Mouse (Mus musculus): ENCODE results near the gene Aida.
A peak's percentile ranks its signal among the peaks of the same experiment; 100 is the strongest.
"Not testable (repeated sequence)": the region's sequence is repeated elsewhere in the genome, so short reads cannot be mapped to it uniquely, and the experiment has no call there.

The Aida gene

GRCm38 (mm10) chr1:183315783-183316182 lies 19.4 kb downstream of the Aida start:
- DNase-seq (ENCODE audit: low spot score in 2 of 2), result no peak

- no peak for DNase-seq (ENCODE audit: low spot score in 2 of 2)
Measured at GRCm38 (mm10) chr1:183320708-183321107, 24.3 kb downstream of the Aida start.

- not testable (repeated sequence) for DNase-seq (ENCODE audit: low spot score in 2 of 2)
Measured at GRCm38 (mm10) chr1:183322496-183322895, 26.1 kb downstream of the Aida start.

- DNase-seq (ENCODE audit: low spot score in 2 of 2), result no peak
Measured at GRCm38 (mm10) chr1:183323923-183324322, 27.5 kb downstream of the Aida start.

DNA sequence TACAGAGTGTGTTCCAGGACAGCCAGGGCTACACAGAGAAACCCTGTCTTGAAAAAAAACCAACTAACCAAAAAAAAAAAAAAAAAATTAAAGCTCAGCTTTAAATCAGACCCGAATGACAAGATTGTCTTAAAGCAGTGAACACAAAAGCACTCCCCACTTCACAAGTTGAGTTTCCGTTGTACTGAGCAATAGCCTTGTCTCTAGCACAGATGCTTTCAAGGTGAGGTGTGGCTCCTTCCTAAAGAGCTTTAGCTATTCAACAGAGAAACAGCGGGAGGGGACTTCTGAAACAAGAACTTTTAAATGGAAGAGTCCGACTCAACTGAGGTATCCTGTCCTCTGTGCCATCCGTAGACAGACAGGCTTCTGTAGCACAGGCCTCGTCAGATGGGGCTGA lies 28.0 kb downstream of the Aida start:
- DNase-seq (ENCODE audit: low spot score in 2 of 2), result no peak

- DNase-seq (ENCODE audit: low spot score in 2 of 2), result no peak
Measured at GRCm38 (mm10) chr1:183327171-183327570, 30.8 kb downstream of the Aida start.

- not testable (repeated sequence) for DNase-seq (ENCODE audit: low spot score in 2 of 2)
Measured at GRCm38 (mm10) chr1:183342902-183343301, 46.5 kb downstream of the Aida start.

DNA sequence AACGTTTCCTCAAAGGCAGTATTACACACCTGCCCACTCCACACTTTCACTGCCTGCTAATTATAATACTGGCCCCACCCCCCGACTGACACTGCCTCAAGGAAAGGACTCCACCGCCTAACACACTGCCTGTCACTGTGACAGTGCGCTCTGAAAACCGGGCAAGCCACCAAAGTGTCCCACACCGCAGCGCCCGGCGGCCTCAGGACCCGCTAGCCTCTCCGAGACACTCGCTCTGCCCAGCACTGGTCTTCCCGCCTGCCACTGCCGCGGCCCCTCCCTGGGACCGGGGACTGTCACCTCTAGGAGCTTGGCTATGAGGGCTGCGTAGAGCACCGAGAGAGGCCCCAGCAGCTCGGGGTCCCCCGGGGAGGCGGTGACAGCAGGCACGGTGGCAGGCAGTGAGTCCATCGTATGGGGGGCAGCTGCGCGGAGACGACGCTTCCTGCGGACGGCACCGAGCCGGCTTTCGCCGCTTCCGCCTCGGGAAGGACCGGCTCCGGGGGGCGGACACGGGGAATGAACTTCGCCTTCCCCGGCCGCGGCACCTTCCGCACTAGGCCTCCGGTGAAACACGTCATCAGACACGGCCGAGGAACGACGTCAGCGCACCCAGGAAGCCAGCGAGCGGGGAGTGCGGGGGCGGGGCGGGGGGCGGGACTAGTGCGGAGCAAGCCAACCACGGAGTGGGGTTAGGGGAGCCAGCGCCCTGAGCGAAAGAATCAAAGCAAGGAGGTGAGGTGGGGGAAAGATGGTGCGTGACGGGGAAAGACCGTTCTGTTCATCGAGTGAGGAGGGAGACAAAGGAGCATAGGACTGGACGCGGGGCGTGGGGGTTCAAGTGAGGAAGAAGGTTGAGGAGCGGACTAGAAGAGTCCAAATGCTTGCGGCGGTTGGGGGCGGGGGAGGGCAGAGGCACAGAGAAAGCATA lies 48.8 kb downstream of the Aida start:
- DNase-seq (ENCODE audit: low spot score in 2 of 2), result peak; percentile 68 to 86

GRCm38 (mm10) chr1:183345817-183346195 lies 49.4 kb downstream of the Aida start:
- DNase-seq (ENCODE audit: low spot score in 2 of 2), result peak in 1 of 2 experiments; percentile 32

DNA sequence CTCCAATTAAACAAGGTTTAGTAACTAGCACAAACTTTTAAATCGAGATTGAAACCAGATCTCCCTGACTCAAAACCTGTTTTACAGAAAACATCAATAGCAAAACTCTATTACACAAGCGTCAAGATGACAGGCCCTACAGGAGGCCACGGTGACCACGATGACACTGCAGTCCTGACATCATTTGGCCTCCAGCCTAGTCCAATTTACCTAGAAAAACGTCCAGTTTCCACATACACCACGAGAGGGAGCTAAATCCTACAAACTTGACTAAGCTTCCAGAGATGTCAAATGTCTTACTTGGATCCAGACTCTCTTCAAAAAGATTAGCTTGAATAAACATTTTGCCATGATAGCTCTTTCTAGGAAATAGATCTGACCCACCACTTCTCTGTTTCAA lies 53.5 kb downstream of the Aida start:
- peak in 1 of 2 experiments; percentile 29 for DNase-seq (ENCODE audit: low spot score in 2 of 2)

- no peak for DNase-seq (ENCODE audit: low spot score in 2 of 2)
Measured at GRCm38 (mm10) chr1:183358901-183359300, 62.5 kb downstream of the Aida start.

DNA sequence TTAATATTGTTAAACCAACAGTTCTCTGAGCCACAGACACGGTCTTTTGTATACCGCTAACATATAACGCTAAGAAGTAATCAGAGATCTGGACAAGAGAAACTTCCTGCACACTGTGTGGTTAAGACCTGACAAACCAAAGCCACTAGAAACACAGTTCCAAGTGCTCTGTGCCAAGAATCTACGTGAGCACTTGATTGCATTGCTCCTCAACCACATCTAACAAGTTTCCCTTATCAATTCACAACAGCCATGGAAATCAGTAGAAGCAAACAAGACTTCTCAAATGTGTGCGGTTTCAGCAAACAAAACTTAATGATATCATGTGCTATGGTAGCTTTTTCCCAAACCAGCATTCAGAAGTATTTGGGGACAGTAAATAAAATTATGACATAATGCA lies 65.9 kb downstream of the Aida start:
- DNase-seq (ENCODE audit: low spot score in 2 of 2), result no peak

DNA sequence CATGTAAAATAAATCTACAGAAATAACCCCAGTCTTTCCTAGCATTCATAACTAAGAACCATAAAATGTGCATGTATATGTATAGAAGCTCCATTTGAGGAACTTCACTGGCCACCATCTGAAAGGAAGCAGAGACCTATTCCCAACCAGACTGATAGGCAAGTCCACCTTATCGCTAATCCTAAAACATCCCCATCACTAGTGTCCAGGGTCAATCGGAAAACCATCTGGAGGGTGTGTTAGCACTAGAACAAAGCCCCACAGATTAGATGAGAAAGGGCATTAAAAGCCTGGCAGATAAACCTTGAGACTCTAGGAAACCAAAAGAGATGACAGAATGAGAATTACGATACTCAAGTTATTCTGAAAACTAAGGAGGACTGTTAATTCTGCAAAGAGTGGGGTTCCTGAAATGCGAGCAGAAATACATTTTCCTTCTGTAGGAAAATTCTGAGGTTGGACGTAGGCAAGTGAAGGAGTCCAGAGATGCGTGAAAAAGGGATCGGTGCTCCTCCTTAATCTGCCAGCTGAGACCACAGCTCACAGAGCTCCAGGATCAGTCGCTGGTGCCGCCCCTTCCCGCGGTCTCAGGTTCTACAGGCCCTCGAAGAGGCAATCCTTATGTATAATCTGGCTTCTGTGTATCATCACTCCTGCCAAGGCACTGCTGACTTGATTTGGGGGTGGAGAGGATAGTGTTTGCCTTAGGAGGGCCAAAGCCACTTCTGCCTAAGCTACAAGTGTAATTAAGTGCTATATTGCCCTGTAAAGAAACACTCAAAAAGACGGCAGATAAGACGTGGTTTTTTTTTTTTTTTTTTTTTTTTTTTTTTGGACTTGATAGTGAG lies 66.6 kb downstream of the Aida start:
- no peak for DNase-seq (ENCODE audit: low spot score in 2 of 2)

DNA sequence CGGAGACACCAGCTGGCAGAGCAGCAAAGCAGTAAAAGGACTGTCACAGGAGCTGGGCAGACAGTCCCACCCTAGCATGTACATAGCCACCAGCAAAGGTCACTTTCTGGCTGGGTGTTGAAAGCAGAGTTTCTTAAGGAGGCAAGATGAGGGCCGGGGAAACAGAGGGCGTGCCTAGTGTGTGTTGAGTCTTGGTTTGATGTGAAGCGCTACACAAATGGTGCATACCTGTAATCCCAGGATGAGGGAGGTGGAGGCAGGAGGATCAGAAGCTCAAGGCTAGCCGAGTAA lies 67.1 kb downstream of the Aida start:
- DNase-seq (ENCODE audit: low spot score in 2 of 2), result no peak

GRCm38 (mm10) chr1:183366361-183366760 lies 70.0 kb downstream of the Aida start:
- DNase-seq (ENCODE audit: low spot score in 2 of 2), result no peak

DNA sequence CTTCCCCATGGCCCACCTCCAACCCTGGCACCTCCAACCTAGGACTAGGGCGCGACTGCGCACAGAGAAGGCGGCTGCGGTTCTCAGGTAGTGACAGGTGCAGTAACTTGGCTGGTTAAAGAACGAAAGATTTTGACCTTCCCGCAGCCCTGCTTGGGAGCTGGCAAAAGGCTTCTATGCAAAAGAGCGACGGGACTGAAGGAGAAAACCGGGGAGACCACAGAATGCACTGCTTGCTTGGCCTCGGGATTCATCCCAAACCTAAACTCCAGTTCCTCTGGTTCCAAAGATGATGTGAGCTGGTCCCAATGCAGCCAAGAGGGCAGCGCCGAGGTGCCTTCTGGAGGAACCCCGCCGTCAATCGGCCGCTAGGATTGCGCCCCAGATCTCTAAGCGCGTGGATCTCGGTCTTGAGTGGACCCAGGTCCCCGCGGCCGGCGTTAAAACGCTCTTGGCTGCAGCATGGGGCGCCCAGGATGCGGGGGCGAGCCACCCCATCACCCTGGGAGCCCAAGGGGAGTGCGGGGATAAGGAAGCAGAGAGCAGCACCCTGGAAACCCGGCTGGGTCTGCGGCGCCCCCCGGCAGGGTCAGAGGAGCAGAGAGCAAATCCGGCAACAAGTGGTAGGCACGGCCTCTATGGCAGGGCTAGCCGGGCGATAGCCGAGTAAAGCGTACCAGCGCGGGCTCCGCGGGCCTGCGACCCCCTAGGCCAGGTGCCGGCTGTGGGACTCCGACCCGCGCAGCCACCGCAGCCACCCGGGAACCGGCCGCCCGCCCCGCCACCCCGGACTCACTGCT lies 72.4 kb downstream of the Aida start:
- peak; percentile 12 to 25 for DNase-seq (ENCODE audit: low spot score in 2 of 2)

DNA sequence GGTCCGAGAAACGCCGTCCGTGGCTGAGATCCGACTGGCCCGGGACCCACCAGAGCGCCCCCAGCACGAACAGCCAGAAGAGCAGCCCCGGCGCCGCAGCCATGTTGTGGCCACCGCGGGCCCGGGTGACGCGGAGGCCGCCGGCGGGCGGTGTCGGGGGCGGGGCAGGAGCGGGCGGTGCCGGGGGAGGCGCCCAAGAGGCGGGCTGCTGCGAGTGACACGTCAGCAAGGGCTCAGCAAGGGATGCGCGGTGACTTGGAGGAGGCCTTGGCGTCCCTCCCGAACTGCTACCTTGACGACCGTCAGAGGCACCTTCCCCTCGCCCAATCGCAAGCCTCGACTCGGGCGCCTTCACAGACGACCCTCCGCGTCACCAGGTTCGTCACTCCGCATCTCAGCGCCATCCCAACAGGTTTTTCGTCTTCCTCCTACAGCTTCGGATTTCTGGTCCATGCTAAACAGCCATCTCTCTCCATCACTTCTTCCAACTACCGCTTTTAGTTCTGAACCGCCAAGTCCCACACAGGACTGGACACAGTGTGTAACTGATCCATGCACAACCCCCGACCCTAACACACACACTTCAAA lies 73.1 kb downstream of the Aida start, which contains the start of gene Mia3:
Mia3 (minus strand) TSS at position 127 of the 588 bp plus-strand sequence.
- DNase-seq (ENCODE audit: low spot score in 2 of 2), result peak; percentile 96 to 97

DNA sequence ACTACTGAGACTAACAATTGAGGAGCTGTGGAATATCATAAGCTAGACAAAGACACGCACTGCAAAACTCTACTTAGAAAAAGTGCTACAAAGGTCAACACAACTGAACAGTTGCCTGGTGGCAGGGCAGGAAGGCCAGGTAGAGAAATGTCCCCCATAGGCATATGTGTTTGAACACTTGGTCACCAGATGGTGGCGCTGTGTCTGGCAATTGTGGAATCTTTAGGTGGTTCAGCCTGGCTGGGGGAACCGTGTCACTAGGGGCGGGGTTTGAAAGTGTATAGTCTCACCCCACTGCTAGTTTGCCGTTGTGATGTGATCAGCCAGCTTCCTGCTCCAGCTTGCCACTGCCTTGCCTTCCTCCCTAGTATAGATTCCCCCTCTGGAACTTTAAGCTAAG lies 78.3 kb downstream of the Aida start:
- DNase-seq (ENCODE audit: low spot score in 2 of 2), result no peak

Data from frontal cortex, postnatal 10 days (tissue).